Mouse (Mus musculus) thymus, adult 2 months (tissue): Measurements from ENCODE around the gene Gm45234.

Source experiments
- CTCF ChIP-seq: fragments of 200-500 bp; IDR thresholded peaks from 2 replicates; pipeline ENCODE4 v1.5.1; 2012; ENCODE audit warnings: mild to moderate bottlenecking, control low read depth, low read length, moderate library complexity, borderline replicate concordance; ENCODE audit not compliant: control insufficient read depth, poor library complexity, insufficient read depth; ENCODE audit errors: extremely low read depth
- POLR2A ChIP-seq: fragments of 200-500 bp; IDR thresholded peaks from 2 replicates; pipeline ENCODE4 v1.6.1; 2012; ENCODE audit warnings: mild to moderate bottlenecking, low read length, control low read depth, moderate library complexity; ENCODE audit not compliant: control insufficient read depth, poor library complexity, insufficient read depth; ENCODE audit errors: extremely low read depth

- TF ChIP-seq CTCF (no peak), POLR2A (no peak)
Measured at GRCm38 (mm10) chr6:124741842-124742241, 14.0 kb downstream of the Gm45234 start.
